7 mouse cellular contexts compared by ENCODE assay signal in the genomic region with DNA sequence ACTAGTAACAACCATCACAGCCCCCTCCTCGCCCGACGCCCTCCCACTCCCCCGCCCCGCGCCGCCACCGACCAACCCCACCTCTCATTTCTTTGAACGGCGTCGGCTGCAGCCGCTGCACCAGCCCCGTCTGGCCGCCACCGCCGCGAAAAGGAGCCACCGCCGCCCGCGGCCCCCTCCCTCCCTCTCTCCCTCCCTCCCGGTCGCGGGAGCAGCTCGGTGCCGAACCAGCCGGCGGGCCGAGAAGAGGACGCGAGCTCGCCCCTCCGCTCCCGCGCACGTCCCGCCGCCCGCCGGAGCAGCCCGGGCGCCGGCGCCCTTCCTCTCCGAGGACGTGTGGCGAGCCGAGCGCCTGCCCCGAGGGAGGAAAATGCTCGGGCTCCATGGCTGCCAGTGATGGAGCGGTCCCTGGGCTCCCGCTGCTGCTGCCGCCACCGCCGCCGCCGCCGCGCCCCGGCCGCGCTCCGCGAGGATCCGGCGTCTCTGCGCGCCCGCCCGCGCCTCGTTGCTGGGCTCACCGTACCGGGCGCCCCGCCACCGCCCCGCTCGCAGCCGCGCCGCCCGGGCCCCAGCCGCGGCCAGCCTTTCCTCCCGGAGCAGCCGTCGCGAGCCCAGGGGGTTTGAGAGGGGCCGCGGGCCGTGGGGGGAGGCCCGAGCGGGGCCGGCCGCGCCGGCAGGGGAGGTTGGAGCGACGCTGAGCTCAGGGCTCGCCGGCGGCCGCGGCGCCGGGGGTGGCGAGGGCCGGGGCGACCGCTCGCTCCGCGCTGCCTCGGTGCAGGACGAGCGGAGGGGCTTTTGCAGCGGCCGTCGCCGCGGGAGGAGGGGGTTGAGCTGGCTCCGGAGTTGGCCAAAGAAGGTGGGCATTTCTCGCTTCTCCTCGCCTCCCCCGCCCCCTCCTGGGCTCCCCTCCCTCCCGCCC. TPM values are rescaled to one million over a fixed set of nuclear protein-coding genes. Genes with fewer than 3 reads are reported as not detected.
DNase-seq lines count a peak whose midpoint lies in the region; ATAC-seq and TF ChIP-seq lines count a peak whose summit lies in the region.

Gene Tsc22d1 (plus strand): TSS at position 100 of the 919 bp plus-strand sequence.

- in situ Hi-C loops in ES-E14 (cut with MboI; ENCODE audit: low sequenced_read_pairs in 2 of 2, unreplicated experiment in 2 of 2), result no loop called here

- TF ChIP-seq EP300 in liver, embryonic 14.5 days (IDR thresholded peaks at IDR 0.05; ENCODE audit: low read depth), result no peak

- WGBS in heart, embryonic 11.5 days (ENCODE audit: insufficient replicate concordance), result 0% methylated on average over 48 of the region's 128 CpGs
- under 1% methylated on average over 62 of the region's 128 CpGs for WGBS in kidney, embryonic 16.5 days
- WGBS in liver, embryonic 14.5 days (ENCODE audit: insufficient replicate concordance), result under 1% methylated on average over 105 of the region's 128 CpGs
- WGBS in olfactory bulb, adult 2 months, result 2% methylated on average over 121 of the region's 128 CpGs

- TF ChIP-seq POLR2A in olfactory bulb, adult 2 months (IDR thresholded peaks at IDR 0.05; ENCODE audit: insufficient read depth, low read depth, low read length), result peak; percentile 27; the same call in 1 of the 2 replicates

- H3K27ac ChIP-seq in ES-E14 (ENCODE audit: insufficient read depth, low read depth, low read length, poor library complexity, severe bottlenecking), result peak within 1 kb of the TSS; percentile 84
- peak within 1 kb of the TSS; percentile 99 for H3K27ac ChIP-seq in heart, embryonic 11.5 days (ENCODE audit: low read depth, low read length)
- H3K27ac ChIP-seq in kidney, embryonic 16.5 days (ENCODE audit: low read length), result peak within 1 kb of the TSS; percentile 99
- H3K27ac ChIP-seq in liver, embryonic 14.5 days, result no peak within 1 kb of the TSS
- peak within 1 kb of the TSS; percentile 95 for H3K27ac ChIP-seq in olfactory bulb, adult 2 months (ENCODE audit: insufficient read depth, low read depth, low read length)

- no peak for TF ChIP-seq CTCF in liver, embryonic 14.5 days (IDR thresholded peaks at IDR 0.05; ENCODE audit: low read depth)
- TF ChIP-seq CTCF in olfactory bulb, adult 2 months (IDR thresholded peaks at IDR 0.05; ENCODE audit: insufficient read depth, low read depth, low read length), result no peak

- peak within 1 kb of the TSS; percentile 90 for H3K4me2 ChIP-seq in heart, embryonic 11.5 days
- H3K4me2 ChIP-seq in kidney, embryonic 16.5 days (replicated peaks; ENCODE audit: low read depth, low read length), result peak within 1 kb of the TSS; percentile 91
- H3K4me2 ChIP-seq in liver, embryonic 14.5 days (ENCODE audit: low read depth), result peak within 1 kb of the TSS; percentile 70

- H3K36me3 ChIP-seq in ES-E14 (ENCODE audit: control insufficient read depth, insufficient read depth, low read length, poor library complexity, severe bottlenecking), result peaks cover 27% of the 10 kb centered on the region
- H3K36me3 ChIP-seq in erythroblast, embryonic 14.5 days (ENCODE audit: control insufficient read depth), result no peaks in the 10 kb centered on the region
- H3K36me3 ChIP-seq in heart, embryonic 11.5 days (ENCODE audit: control insufficient read depth, insufficient read depth, low read length), result peaks cover 11% of the 10 kb centered on the region
- H3K36me3 ChIP-seq in kidney, embryonic 16.5 days (ENCODE audit: insufficient read depth, low read length), result peaks cover 17% of the 10 kb centered on the region
- H3K36me3 ChIP-seq in liver, embryonic 14.5 days (replicated peaks; ENCODE audit: control insufficient read depth, insufficient read depth, low read depth), result no peaks in the 10 kb centered on the region

- H3K9ac ChIP-seq in ES-E14 (ENCODE audit: insufficient read depth, low read depth, low read length, poor library complexity, severe bottlenecking), result peak within 1 kb of the TSS; percentile 92
- H3K9ac ChIP-seq in heart, embryonic 11.5 days (ENCODE audit: low read depth, low read length), result peak within 1 kb of the TSS; percentile 95
- H3K9ac ChIP-seq in kidney, embryonic 16.5 days (replicated peaks; ENCODE audit: low read length), result peak within 1 kb of the TSS; percentile 98
- H3K9ac ChIP-seq in liver, embryonic 14.5 days (replicated peaks), result peak within 1 kb of the TSS; percentile 44

- no peak for DNase-seq in ES-E14 (ENCODE audit: low read depth, low spot score)
- DNase-seq in adrenal gland, adult 2 months, result peak; percentile 71
- DNase-seq in liver, embryonic 14.5 days (ENCODE audit: low read depth in 3 of 3, low spot score in 3 of 3), result no peak

- peaks cover 57% of the 10 kb centered on the region for H3K27me3 ChIP-seq in erythroblast, embryonic 14.5 days (ENCODE audit: control insufficient read depth)
- no peaks in the 10 kb centered on the region for H3K27me3 ChIP-seq in heart, embryonic 11.5 days (ENCODE audit: control insufficient read depth, insufficient read depth, low read length)
- H3K27me3 ChIP-seq in kidney, embryonic 16.5 days (ENCODE audit: insufficient read depth, low read length), result no peaks in the 10 kb centered on the region
- H3K27me3 ChIP-seq in liver, embryonic 14.5 days (ENCODE audit: control insufficient read depth, insufficient read depth, low read length), result peaks cover 30% of the 10 kb centered on the region

- peaks cover 4 to 5% of the 10 kb centered on the region in 2 experiments; a peak in 2 of 4 replicates for H3K4me1 ChIP-seq in ES-E14 (ENCODE audit: control insufficient read depth in 2 of 2, insufficient read depth in 2 of 2, low read length in 2 of 2, poor library complexity in 1 of 2)
- H3K4me1 ChIP-seq in erythroblast, embryonic 14.5 days (ENCODE audit: control insufficient read depth), result peaks cover 15% of the 10 kb centered on the region
- H3K4me1 ChIP-seq in heart, embryonic 11.5 days (ENCODE audit: control insufficient read depth, insufficient read depth, low read length), result peaks cover 27% of the 10 kb centered on the region
- peaks cover 34% of the 10 kb centered on the region for H3K4me1 ChIP-seq in kidney, embryonic 16.5 days (ENCODE audit: insufficient read depth, low read length)
- H3K4me1 ChIP-seq in liver, embryonic 14.5 days (replicated peaks; ENCODE audit: control insufficient read depth in 2 of 2, insufficient read depth in 2 of 2, low read length in 1 of 2), result peaks cover 0 to 2% of the 10 kb centered on the region in 2 experiments; a peak in 1 of 4 replicates
- H3K4me1 ChIP-seq in olfactory bulb, adult 2 months (ENCODE audit: control insufficient read depth, insufficient read depth, low read length), result peaks cover 27% of the 10 kb centered on the region

- H3K4me3 ChIP-seq in ES-E14 (ENCODE audit: insufficient read depth in 1 of 2, low read depth in 1 of 2, low read length in 2 of 2, poor library complexity in 1 of 2, severe bottlenecking in 1 of 2), result peak within 1 kb of the TSS; percentile 50 to 94
- peak within 1 kb of the TSS; percentile 60 for H3K4me3 ChIP-seq in erythroblast, embryonic 14.5 days (replicated peaks)
- H3K4me3 ChIP-seq in heart, embryonic 11.5 days (ENCODE audit: low read depth, low read length), result peak within 1 kb of the TSS; percentile 91
- peak within 1 kb of the TSS; percentile 85 for H3K4me3 ChIP-seq in kidney, embryonic 16.5 days (ENCODE audit: low read length)
- peak within 1 kb of the TSS; percentile 52 to 57 for H3K4me3 ChIP-seq in liver, embryonic 14.5 days (ENCODE audit: insufficient read depth in 1 of 2, low read depth in 2 of 2, low read length in 2 of 2)
- H3K4me3 ChIP-seq in olfactory bulb, adult 2 months (ENCODE audit: insufficient read depth, low read depth, low read length), result peak within 1 kb of the TSS; percentile 98

- no peaks in the 10 kb centered on the region for H3K9me3 ChIP-seq in ES-E14 (ENCODE audit: control insufficient read depth, insufficient read depth, low read depth, low read length)
- peaks cover 3% of the 10 kb centered on the region; the same call in 1 of the 2 replicates for H3K9me3 ChIP-seq in erythroblast, embryonic 14.5 days (ENCODE audit: control insufficient read depth, low read length)
- H3K9me3 ChIP-seq in heart, embryonic 11.5 days (replicated peaks; ENCODE audit: control insufficient read depth, low read length), result no peaks in the 10 kb centered on the region
- H3K9me3 ChIP-seq in kidney, embryonic 16.5 days (ENCODE audit: low read length), result no peaks in the 10 kb centered on the region
- H3K9me3 ChIP-seq in liver, embryonic 14.5 days (ENCODE audit: control insufficient read depth, low read length), result no peaks in the 10 kb centered on the region

- peak; percentile 23 for ATAC-seq in heart, embryonic 11.5 days (replicated peaks; ENCODE audit: insufficient number of reproducible peaks, low FRiP score, low TSS enrichment)
- peak; percentile 9; the same call in 1 of the 2 replicates for ATAC-seq in kidney, embryonic 16.5 days (ENCODE audit: low FRiP score, low TSS enrichment)
- ATAC-seq in liver, embryonic 14.5 days (ENCODE audit: insufficient read depth), result peak; percentile 21

TF ChIP-seq in ES-E14, 5 proteins besides CTCF, POLR2A, EP300 and RAD21:
- no peak for TF ChIP-seq MAFK (IDR thresholded peaks at IDR 0.05; ENCODE audit: insufficient read depth, low read depth, low read length)
- no peak for TF ChIP-seq HCFC1 (IDR thresholded peaks at IDR 0.05; ENCODE audit: borderline replicate concordance, insufficient read depth, low read length)
- TF ChIP-seq ZC3H11A (IDR thresholded peaks at IDR 0.05; ENCODE audit: borderline replicate concordance, low read depth, low read length), result no peak
- TF ChIP-seq CHD2 (IDR thresholded peaks at IDR 0.05; ENCODE audit: low read depth, low read length), result no peak
- no peak for TF ChIP-seq ZNF384 (IDR thresholded peaks at IDR 0.05; ENCODE audit: low read depth, low read length)

RNA-seq across cellular contexts. Expression of gene Tsc22d1, which starts in this region (rescaled TPM):
- 129 and 133 TPM in 2 replicates for total RNA-seq in ES-E14 (2012; rRNA removed)
- total RNA-seq in adrenal gland, adult 2 months (2021), result 1,000 to 10,000 TPM in 1 of 2 experiments, 100 to 1,000 TPM in 1; 906 to 1,621 TPM
- polyA plus RNA-seq in adrenal gland, adult 2 months (2012; rRNA removed), result 665 and 693 TPM in 2 replicates
- polyA plus RNA-seq in erythroblast, embryonic 14.5 days (2012), result 17.1 and 20.4 TPM in 2 replicates
- 444 and 455 TPM in 2 replicates for polyA plus RNA-seq in heart, embryonic 11.5 days (2014; fragmentation: Nextera tagmentation; extraction: Ambion mirVana)
- polyA plus RNA-seq in kidney, embryonic 16.5 days (2015; fragmentation: Nextera tagmentation; extraction: Ambion mirVana), result 1,044 and 1,092 TPM in 2 replicates
- polyA plus RNA-seq in liver, embryonic 14.5 days (2012; rRNA removed), result 48.0 and 61.3 TPM in 2 replicates
- 115 and 129 TPM in 2 replicates for polyA plus RNA-seq in liver, embryonic 14.5 days (2014; fragmentation: Nextera tagmentation; extraction: Ambion mirVana)
- 527 and 635 TPM in 2 replicates for polyA plus RNA-seq in olfactory bulb, adult 2 months (2012; ENCODE audit: insufficient read depth, insufficient read length, low replicate concordance, missing spikeins)

Comparison
In these comparisons a context has a peak if more than half of its experiments do, and no peak if none do; other contexts are left out.
1. H3K9ac ChIP-seq: peak in every context shown above with its lines; median percentile 98 in kidney, embryonic 16.5 days; 95 in heart, embryonic 11.5 days; 92 in ES-E14; 44 in liver, embryonic 14.5 days.